9 mouse cellular contexts compared by ENCODE assay signal in genomic region chr8:95002089-95002655, GRCm38 (mm10). TPM values are rescaled to one million over a fixed set of nuclear protein-coding genes. Genes with fewer than 3 reads are reported as not detected.
A peak's percentile ranks its signal among the peaks of the same experiment; 100 is the strongest.
DNase-seq lines count a peak whose midpoint lies in the region; ATAC-seq and TF ChIP-seq lines count a peak whose summit lies in the region.
"Had no signal": no experiment of that assay in that cellular context is flagged by ENCODE, and none has a peak within 500 bp of the region (broad histone marks: within the 10 kb centered on the region; RNA-seq: fewer than 3 reads in every experiment).

No protein-coding gene starts in this region.

- no peaks in the 10 kb centered on the region for H3K27me3 ChIP-seq in liver, embryonic 11.5 days (replicated peaks; ENCODE audit: control insufficient read depth, insufficient read depth, low read length)
- H3K27me3 ChIP-seq in liver, postnatal 0 days (ENCODE audit: insufficient read depth, low read length), result no peaks in the 10 kb centered on the region

- no peak overlapping the region for H3K9ac ChIP-seq in liver, embryonic 11.5 days (ENCODE audit: low read depth, low read length)
- no peak overlapping the region for H3K9ac ChIP-seq in liver, postnatal 0 days (replicated peaks)

- H3K9me3 ChIP-seq in liver, embryonic 11.5 days (ENCODE audit: control insufficient read depth, low read length), result no peaks in the 10 kb centered on the region
- no peaks in the 10 kb centered on the region for H3K9me3 ChIP-seq in liver, postnatal 0 days (ENCODE audit: low read length)

- no peak; the same call in 1 of the 2 replicates for ATAC-seq in liver, embryonic 11.5 days (replicated peaks; ENCODE audit: low FRiP score)
- ATAC-seq in liver, postnatal 0 days, result peak; percentile 4; the same call in 1 of the 2 replicates

- peaks cover 49% of the 10 kb centered on the region for H3K4me1 ChIP-seq in liver, embryonic 11.5 days (replicated peaks; ENCODE audit: control insufficient read depth, insufficient read depth, low read length)
- H3K4me1 ChIP-seq in liver, postnatal 0 days (ENCODE audit: insufficient read depth), result peaks cover 34% of the 10 kb centered on the region

- H3K36me3 ChIP-seq in liver, embryonic 11.5 days (ENCODE audit: control insufficient read depth, insufficient read depth, low read length), result peaks cover 26% of the 10 kb centered on the region
- peaks cover 35% of the 10 kb centered on the region for H3K36me3 ChIP-seq in liver, postnatal 0 days (replicated peaks; ENCODE audit: insufficient read depth, low read length)

- TF ChIP-seq CTCF in liver, postnatal 0 days (IDR thresholded peaks at IDR 0.05; ENCODE audit: low read depth), result no peak

- H3K4me3 ChIP-seq in liver, embryonic 11.5 days (ENCODE audit: low read depth, low read length), result no peak overlapping the region
- no peak overlapping the region for H3K4me3 ChIP-seq in liver, postnatal 0 days (ENCODE audit: low read depth, low read length)

- 0 out of 2 replicates have a peak overlapping the region, but pooled peaks have one; percentile 13 for H3K27ac ChIP-seq in liver, embryonic 11.5 days (ENCODE audit: low read depth, low read length)
- no peak overlapping the region for H3K27ac ChIP-seq in liver, postnatal 0 days (ENCODE audit: low read depth)

- TF ChIP-seq EP300 in liver, postnatal 0 days (IDR thresholded peaks at IDR 0.05; ENCODE audit: low read depth), result no peak

- peak; percentile 16 to 23 for DNase-seq in cerebellum, adult 18-20 months
- no peak for DNase-seq in cerebellum, adult 9-10 months
- no peak for DNase-seq in liver, embryonic 11.5 days (ENCODE audit: low spot score)
- DNase-seq in liver, result no peak
- peak; percentile 36 for DNase-seq in heart, postnatal 4 days
- no peak for DNase-seq in liver, postnatal 0 days
- DNase-seq in left cerebral cortex, adult 11 months (ENCODE audit: low spot score), result no peak
- no peak for DNase-seq in yolk sac, embryonic 10.5 days (ENCODE audit: low spot score)

- H3K4me2 ChIP-seq in liver, embryonic 11.5 days, result peak overlapping the region; percentile 15; the same call in 1 of the 2 replicates
- no peak overlapping the region for H3K4me2 ChIP-seq in liver, postnatal 0 days (ENCODE audit: low read depth, low read length)

- 44% methylated on average over 8 of the region's 8 CpGs for WGBS in liver, embryonic 11.5 days
- WGBS in liver, postnatal 0 days (ENCODE audit: insufficient replicate concordance), result 47% methylated on average over 8 of the region's 8 CpGs

RNA-seq across cellular contexts. Expression of gene Adgrg3, which starts 15.3 kb away (rescaled TPM):
- polyA plus RNA-seq in liver, embryonic 11.5 days (2014; fragmentation: Nextera tagmentation; extraction: Ambion mirVana), result 11.8 and 11.9 TPM in 2 replicates
- total RNA-seq in heart, postnatal 4 days (2021), result 1 to 10 TPM; 3.3 to 3.8 TPM
- 8.9 and 9.6 TPM in 2 replicates for polyA plus RNA-seq in liver, postnatal 0 days (2015; fragmentation: Nextera tagmentation; extraction: Ambion mirVana)

RNA-seq across cellular contexts. Expression of gene Adgrg1, which starts 27.6 kb away (rescaled TPM):
- 125 and 137 TPM in 2 replicates for polyA plus RNA-seq in liver, embryonic 11.5 days (2014; fragmentation: Nextera tagmentation; extraction: Ambion mirVana)
- 10 to 100 TPM; 22.7 to 25.6 TPM for total RNA-seq in heart, postnatal 4 days (2021)
- polyA plus RNA-seq in liver, postnatal 0 days (2015; fragmentation: Nextera tagmentation; extraction: Ambion mirVana), result 34.0 and 35.4 TPM in 2 replicates

RNA-seq across cellular contexts. Expression of gene Drc7, which starts 52.7 kb away (rescaled TPM):
- 0.26 TPM in 1 of 2 replicates, not detected in the other for polyA plus RNA-seq in liver, embryonic 11.5 days (2014; fragmentation: Nextera tagmentation; extraction: Ambion mirVana)
- total RNA-seq in heart, postnatal 4 days (2021), result not detected
- polyA plus RNA-seq in liver, postnatal 0 days (2015; fragmentation: Nextera tagmentation; extraction: Ambion mirVana), result 0.21 and 0.28 TPM in 2 replicates
- total RNA-seq: liver, adult 2 months had no signal
- polyA plus RNA-seq: liver, adult 2 months had no signal

Comparison
In these comparisons a context has a peak if more than half of its experiments do, and no peak if none do; other contexts are left out.
1. DNase-seq: peak in cerebellum, adult 18-20 months (2 of 2) and heart, postnatal 4 days (single experiment); none in cerebellum, adult 9-10 months (single experiment), liver, embryonic 11.5 days (single experiment), liver (single experiment), liver, postnatal 0 days (single experiment), left cerebral cortex, adult 11 months (single experiment) and yolk sac, embryonic 10.5 days (single experiment).